Mouse (Mus musculus) brain, embryonic 14.5 days (tissue): ENCODE results near the gene D8Ertd738e.

Source experiments
- CTCF ChIP-seq: fragments of 200-500 bp; IDR thresholded peaks from 2 replicates; pipeline ENCODE4 v1.5.1; 2012; ENCODE audit warnings: inconsistent platforms, mild to moderate bottlenecking, moderate library complexity, borderline replicate concordance; ENCODE audit not compliant: insufficient read depth, insufficient read length; ENCODE audit errors: extremely low read depth
- POLR2A ChIP-seq: fragments of 200-500 bp; IDR thresholded peaks from 2 replicates; pipeline ENCODE4 v1.6.1; 2012; ENCODE audit warnings: mild to moderate bottlenecking, inconsistent platforms, borderline replicate concordance; ENCODE audit not compliant: poor library complexity, insufficient read depth, insufficient read length, severe bottlenecking; ENCODE audit errors: extremely low read depth

- TF ChIP-seq POLR2A (no peak), CTCF (no peak)
Measured at GRCm38 (mm10) chr8:84218143-84218542, 31.4 kb downstream of the D8Ertd738e start.
